Mouse (Mus musculus): ENCODE results near the gene Gm4969.

The Gm4969 gene

GRCm38 (mm10) chr7:19093537-19094385 lies 24.4 kb downstream of the Gm4969 start:
- DNase-seq (ENCODE audit: low read depth, low spot score): peak; percentile 98

- DNase-seq (ENCODE audit: low read depth, low spot score): peak; percentile 73
These were observed 25.0 kb downstream of the Gm4969 start for GRCm38 (mm10) chr7:19093174-19093521.

GRCm38 (mm10) chr7:19092381-19093173 lies 25.6 kb downstream of the Gm4969 start:
- DNase-seq (ENCODE audit: low read depth, low spot score): peak; percentile 59

- DNase-seq (ENCODE audit: low read depth, low spot score): no peak
These were observed 26.3 kb downstream of the Gm4969 start for GRCm38 (mm10) chr7:19091913-19092312.

- peak; percentile 73 for DNase-seq (ENCODE audit: low read depth, low spot score)
These were observed 29.4 kb downstream of the Gm4969 start for GRCm38 (mm10) chr7:19088813-19089212.

GRCm38 (mm10) chr7:19086760-19087159 lies 31.4 kb downstream of the Gm4969 start:
- DNase-seq (ENCODE audit: low read depth, low spot score): no peak

GRCm38 (mm10) chr7:19086042-19086441 lies 32.1 kb downstream of the Gm4969 start:
- peak; percentile 74 for DNase-seq (ENCODE audit: low read depth, low spot score)

GRCm38 (mm10) chr7:19085495-19085894 lies 32.7 kb downstream of the Gm4969 start:
- no peak for DNase-seq (ENCODE audit: low read depth, low spot score)

- no peak for DNase-seq (ENCODE audit: low read depth, low spot score)
These were observed 33.2 kb downstream of the Gm4969 start for GRCm38 (mm10) chr7:19084921-19085473.

- no peak for DNase-seq (ENCODE audit: low read depth, low spot score)
These were observed 33.8 kb downstream of the Gm4969 start for GRCm38 (mm10) chr7:19084277-19084771.

GRCm38 (mm10) chr7:19083701-19084100 lies 34.5 kb downstream of the Gm4969 start, which contains the start of gene Dmpk:
Gene Dmpk (plus strand): TSS chr7:19083849.
- DNase-seq (ENCODE audit: low read depth, low spot score): no peak

GRCm38 (mm10) chr7:19083096-19083495 lies 35.1 kb downstream of the Gm4969 start:
- DNase-seq (ENCODE audit: low read depth, low spot score): no peak

- no peak for DNase-seq (ENCODE audit: low read depth, low spot score)
These were observed 36.0 kb downstream of the Gm4969 start for GRCm38 (mm10) chr7:19082171-19082570.

- no peak for DNase-seq (ENCODE audit: low read depth, low spot score)
These were observed 37.7 kb downstream of the Gm4969 start for GRCm38 (mm10) chr7:19080451-19080950.

GRCm38 (mm10) chr7:19078732-19079131 lies 39.4 kb downstream of the Gm4969 start:
- no peak for DNase-seq (ENCODE audit: low read depth, low spot score)

GRCm38 (mm10) chr7:19077761-19078160 lies 40.4 kb downstream of the Gm4969 start:
- no peak for DNase-seq (ENCODE audit: low read depth, low spot score)

- no peak for DNase-seq (ENCODE audit: low read depth, low spot score)
These were observed 41.6 kb downstream of the Gm4969 start for GRCm38 (mm10) chr7:19076586-19076991.

- DNase-seq (ENCODE audit: low read depth, low spot score): peak; percentile 99
These were observed 42.2 kb downstream of the Gm4969 start, which contains the start of gene Dmwd for GRCm38 (mm10) chr7:19075723-19076585. Gene Dmwd (plus strand): TSS chr7:19076227.

GRCm38 (mm10) chr7:19075231-19075630 lies 42.9 kb downstream of the Gm4969 start:
- DNase-seq (ENCODE audit: low read depth, low spot score): no peak

- DNase-seq (ENCODE audit: low read depth, low spot score): no peak
These were observed 43.7 kb downstream of the Gm4969 start for GRCm38 (mm10) chr7:19074494-19074893.

GRCm38 (mm10) chr7:19073504-19073903 lies 44.7 kb downstream of the Gm4969 start:
- DNase-seq (ENCODE audit: low read depth, low spot score): peak; percentile 83

Measured in ES-CJ7 (cell line).